Mouse (Mus musculus) intestine, embryonic 16.5 days (tissue): ENCODE measurements around the gene Gm35549. TPM values are rescaled to one million over a fixed set of nuclear protein-coding genes. Genes with fewer than 3 reads are reported as not detected.

ENCODE experiments used
- ATAC-seq: fragments of 200-750 bp; cut with Nextera tagmentation; 2 replicates; pipeline ENCODE4 v1.8.0; 2017; ENCODE audit warnings: moderate TSS enrichment, moderate library complexity
- H3K27ac ChIP-seq: fragments of 300-500 bp; sonication (generic); 2 replicates; pipeline ENCODE4 v1.5.1; 2014; ENCODE audit warnings: mild to moderate bottlenecking, low read length
- H3K27me3 ChIP-seq: fragments of 300-500 bp; sonication (generic); replicated peaks from 2 replicates; pipeline ENCODE4 v1.6.1; 2014; ENCODE audit warnings: low read length, control low read depth, mixed read lengths; ENCODE audit not compliant: control insufficient read depth, insufficient read depth
- H3K36me3 ChIP-seq: fragments of 300-500 bp; sonication (generic); 2 replicates; pipeline ENCODE4 v1.6.1; 2014; ENCODE audit warnings: low read length, control low read depth; ENCODE audit not compliant: control insufficient read depth, insufficient read depth
- H3K4me1 ChIP-seq: fragments of 300-500 bp; sonication (generic); 2 replicates; pipeline ENCODE4 v1.6.1; 2014; ENCODE audit warnings: low read length, control low read depth, mixed read lengths; ENCODE audit not compliant: control insufficient read depth, insufficient read depth
- H3K4me2 ChIP-seq: fragments of 300-500 bp; sonication (generic); 2 replicates; pipeline ENCODE4 v1.6.1; 2014; ENCODE audit warnings: low read depth, low read length, control low read depth
- H3K4me3 ChIP-seq: fragments of 300-500 bp; sonication (generic); 2 replicates; pipeline ENCODE4 v1.5.1; 2014; ENCODE audit warnings: mild to moderate bottlenecking, low read length
- H3K9ac ChIP-seq: fragments of 300-500 bp; sonication (generic); 2 replicates; pipeline ENCODE4 v1.6.1; 2014; ENCODE audit warnings: low read depth, low read length
- H3K9me3 ChIP-seq: fragments of 300-500 bp; sonication (generic); 2 replicates; pipeline ENCODE4 v1.6.1; 2016; ENCODE audit warnings: low read length, control low read depth; ENCODE audit not compliant: control insufficient read depth
- WGBS: fragments of 180-500 bp; shearing (Covaris S2); extraction: QIAGEN DNeasy Blood & Tissue Kit; methylation state at CpG from one replicate; pipeline ENCODE4 v1.1.7; 2014; 5-methylcytosine and 5-hydroxymethylcytosine counted together
- polyA plus RNA-seq: library from polyadenylated mRNA; unstranded; fragments of >200 nt; fragmentation: Nextera tagmentation; extraction: Ambion mirVana; gene quantifications from 2 replicates; pipeline ENCODE4 v1.2.1, GENCODE M21; 2015

Gene Gm35549
- polyA plus RNA-seq, 1 experiment from 2014 or later = not detected

DNA sequence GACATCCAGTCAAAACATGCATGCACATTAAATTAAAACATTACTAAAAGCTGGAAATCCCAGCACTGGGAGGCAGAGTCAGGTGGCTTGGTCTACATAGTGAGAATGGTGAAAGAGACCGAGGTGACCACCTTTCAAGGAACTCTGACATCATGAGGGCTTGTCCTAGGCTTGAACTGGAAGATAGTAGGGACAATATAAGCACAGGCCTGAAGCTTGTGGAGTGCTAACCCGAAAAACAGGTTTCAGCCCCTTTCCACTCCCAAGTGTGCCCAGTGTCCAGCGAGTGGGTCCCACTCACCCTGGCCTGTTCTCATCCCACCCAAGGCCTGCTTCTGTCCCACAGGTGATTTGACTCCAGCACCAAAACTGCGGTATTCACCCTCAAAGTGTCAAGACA lies 6.6 kb downstream of the Gm35549 start:
- no peak overlapping the region for H3K4me3 ChIP-seq
- ATAC-seq = peak; percentile 23; the same call in 1 of the 2 replicates
- no peaks in the 10 kb centered on the region for H3K36me3 ChIP-seq
- no peak overlapping the region for H3K9ac ChIP-seq
- no peaks in the 10 kb centered on the region for H3K4me1 ChIP-seq
- no peaks in the 10 kb centered on the region for H3K9me3 ChIP-seq
- H3K27ac ChIP-seq = peak overlapping the region; percentile 9; the same call in 1 of the 2 replicates
- no peak overlapping the region for H3K4me2 ChIP-seq
- no peaks in the 10 kb centered on the region for H3K27me3 ChIP-seq
- 79% methylated on average over 4 of the region's 4 CpGs for WGBS

DNA sequence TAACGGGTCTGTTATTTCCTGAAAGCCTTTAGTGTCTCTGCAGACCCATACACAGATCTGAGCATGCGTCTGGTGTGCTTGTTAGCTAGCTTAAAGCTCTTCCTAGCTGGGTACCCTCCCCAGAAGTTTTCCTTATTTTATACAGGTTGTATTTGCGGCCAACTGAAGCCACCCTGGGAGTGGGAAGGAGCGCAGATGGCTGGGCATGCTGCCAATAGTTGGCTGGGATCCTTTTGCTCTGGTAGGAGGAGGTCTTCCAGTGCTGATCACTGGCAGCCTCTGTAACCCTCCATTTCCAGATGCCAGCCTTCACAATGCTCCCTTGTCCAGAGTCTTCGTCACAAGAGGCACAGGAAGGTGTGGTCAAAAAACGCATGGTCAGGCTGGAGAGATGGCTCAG lies 7.0 kb downstream of the Gm35549 start:
- Histone ChIP-seq H3K9me3 (no peaks in the 10 kb centered on the region), H3K4me3 (no peak overlapping the region), H3K4me2 (no peak overlapping the region), H3K4me1 (no peaks in the 10 kb centered on the region), H3K27ac (peak overlapping the region; percentile 30; the same call in 1 of the 2 replicates), H3K36me3 (no peaks in the 10 kb centered on the region), H3K27me3 (no peaks in the 10 kb centered on the region), H3K9ac (no peak overlapping the region)
- WGBS = 47% methylated on average over 6 of the region's 6 CpGs
- peak; percentile 80 for ATAC-seq

DNA sequence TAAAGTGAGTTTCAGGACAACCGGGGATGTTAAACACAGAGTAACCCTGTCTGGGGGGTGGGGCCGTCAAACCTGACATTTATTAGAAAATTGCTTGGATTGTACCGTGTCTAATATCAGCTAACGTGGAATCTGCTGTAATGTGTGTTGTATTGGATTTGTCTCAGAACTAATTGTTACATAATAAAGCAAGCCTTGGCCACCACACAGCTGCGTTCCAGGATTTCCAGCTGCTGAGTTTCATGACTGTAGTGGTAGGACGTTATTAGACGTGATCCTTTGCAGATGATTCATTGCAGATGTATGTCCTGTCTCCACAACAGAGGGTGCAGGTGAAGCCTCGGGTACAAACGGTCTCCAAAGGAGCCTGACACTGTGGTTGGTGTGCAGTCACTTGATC lies 7.7 kb downstream of the Gm35549 start:
- H3K4me1 ChIP-seq = no peaks in the 10 kb centered on the region
- ATAC-seq = no peak
- WGBS = 68% methylated on average over 9 of the region's 9 CpGs
- no peaks in the 10 kb centered on the region for H3K27me3 ChIP-seq
- H3K27ac ChIP-seq = peak overlapping the region; percentile 30; the same call in 1 of the 2 replicates
- no peak overlapping the region for H3K4me2 ChIP-seq
- no peaks in the 10 kb centered on the region for H3K9me3 ChIP-seq
- no peak overlapping the region for H3K4me3 ChIP-seq
- no peaks in the 10 kb centered on the region for H3K36me3 ChIP-seq
- H3K9ac ChIP-seq = no peak overlapping the region

DNA sequence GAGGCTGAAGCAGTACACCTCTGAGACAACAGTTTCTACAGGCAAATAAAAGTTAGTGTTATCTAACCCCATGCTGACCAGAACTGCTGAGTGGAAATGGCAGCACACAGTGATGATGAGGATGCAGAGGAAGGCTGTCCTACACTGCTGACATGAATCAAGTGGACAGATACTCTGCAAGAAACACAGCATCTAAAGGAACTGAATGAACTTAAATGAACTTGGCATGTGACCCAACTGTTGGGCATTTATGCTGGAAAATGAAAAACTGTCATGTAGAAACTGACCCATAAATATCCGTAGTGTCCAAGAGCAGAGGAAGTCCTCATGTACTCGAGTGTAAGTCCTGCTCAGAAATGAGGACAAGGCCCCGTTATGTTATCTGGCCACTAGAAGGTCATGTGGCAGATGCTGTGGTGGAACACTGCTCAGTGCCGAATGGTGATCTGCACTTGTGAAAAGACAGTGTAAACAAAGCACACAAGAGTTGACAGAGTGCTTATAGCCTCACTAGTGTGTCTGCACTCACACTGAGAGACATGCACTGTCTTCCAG lies 13.9 kb downstream of the Gm35549 start:
- H3K36me3 ChIP-seq = peaks cover 3% of the 10 kb centered on the region; the same call in 1 of the 2 replicates
- ATAC-seq = no peak
- no peaks in the 10 kb centered on the region for H3K27me3 ChIP-seq
- no peak overlapping the region for H3K9ac ChIP-seq
- H3K4me2 ChIP-seq = no peak overlapping the region
- H3K9me3 ChIP-seq = no peaks in the 10 kb centered on the region
- no peaks in the 10 kb centered on the region for H3K4me1 ChIP-seq
- no peak overlapping the region for H3K4me3 ChIP-seq
- no peak overlapping the region for H3K27ac ChIP-seq
- 70% methylated on average over 4 of the region's 4 CpGs for WGBS

DNA sequence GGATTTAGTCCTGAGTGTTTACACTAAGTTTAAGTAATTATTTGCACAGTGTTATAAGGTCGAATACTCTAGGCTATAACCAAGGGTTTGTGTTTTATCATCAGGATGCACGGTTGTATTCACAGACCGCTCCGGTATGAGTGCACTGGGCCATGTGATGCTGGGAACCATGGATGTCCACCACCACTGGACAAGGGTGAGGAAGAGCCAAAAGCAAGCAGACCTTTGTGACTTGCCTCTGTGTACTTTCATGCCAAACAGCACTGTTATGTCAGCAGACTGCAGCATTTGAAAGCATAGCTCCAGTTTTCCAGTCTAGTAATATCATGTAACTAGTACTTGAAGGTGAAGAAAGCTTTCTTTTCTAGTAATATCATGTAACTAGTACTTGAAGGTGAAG lies 17.1 kb downstream of the Gm35549 start:
- no peak overlapping the region for H3K27ac ChIP-seq
- H3K27me3 ChIP-seq = no peaks in the 10 kb centered on the region
- no peak overlapping the region for H3K4me3 ChIP-seq
- WGBS = 72% methylated on average over 4 of the region's 4 CpGs
- peaks cover 3% of the 10 kb centered on the region; the same call in 1 of the 2 replicates for H3K36me3 ChIP-seq
- ATAC-seq = no peak
- no peak overlapping the region for H3K9ac ChIP-seq
- H3K4me1 ChIP-seq = no peaks in the 10 kb centered on the region
- no peak overlapping the region for H3K4me2 ChIP-seq
- H3K9me3 ChIP-seq = no peaks in the 10 kb centered on the region

DNA sequence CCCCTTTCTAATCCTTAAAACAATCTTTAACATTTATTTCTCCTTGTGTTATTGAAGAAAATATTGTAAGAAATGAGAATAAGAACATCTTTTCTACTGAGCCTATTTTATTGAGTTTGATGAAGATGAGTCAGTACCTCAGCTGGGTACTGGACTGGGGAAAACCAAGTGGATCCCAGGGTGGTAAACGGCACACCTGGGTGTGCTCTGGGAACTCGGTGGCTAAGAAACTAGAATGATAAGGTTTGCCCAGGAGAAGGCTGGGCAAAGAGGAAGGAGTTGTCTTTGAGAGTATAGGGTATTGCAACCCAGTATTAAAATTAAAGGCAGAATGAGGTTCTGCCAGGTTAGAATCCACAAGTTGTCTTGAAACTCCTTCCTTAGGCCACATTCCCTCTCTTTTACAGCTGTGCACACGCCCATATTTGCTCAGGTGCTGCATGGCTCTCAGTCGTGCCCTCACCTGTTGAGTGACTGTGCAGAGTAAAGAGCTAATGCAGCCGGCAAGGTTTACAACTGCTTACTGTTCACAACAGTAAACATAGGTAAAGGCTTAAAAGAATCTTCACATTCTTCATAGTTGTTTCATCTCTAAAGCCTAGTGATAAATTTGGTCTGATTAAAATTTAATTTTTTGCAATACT lies 20.3 kb downstream of the Gm35549 start:
- Histone ChIP-seq H3K4me2 (no peak overlapping the region), H3K4me1 (no peaks in the 10 kb centered on the region), H3K4me3 (no peak overlapping the region), H3K27me3 (no peaks in the 10 kb centered on the region), H3K36me3 (peaks cover 3% of the 10 kb centered on the region; the same call in 1 of the 2 replicates), H3K9me3 (no peaks in the 10 kb centered on the region), H3K27ac (no peak overlapping the region), H3K9ac (no peak overlapping the region)
- ATAC-seq = peak; percentile 87
- WGBS = 67% methylated on average over 5 of the region's 5 CpGs

DNA sequence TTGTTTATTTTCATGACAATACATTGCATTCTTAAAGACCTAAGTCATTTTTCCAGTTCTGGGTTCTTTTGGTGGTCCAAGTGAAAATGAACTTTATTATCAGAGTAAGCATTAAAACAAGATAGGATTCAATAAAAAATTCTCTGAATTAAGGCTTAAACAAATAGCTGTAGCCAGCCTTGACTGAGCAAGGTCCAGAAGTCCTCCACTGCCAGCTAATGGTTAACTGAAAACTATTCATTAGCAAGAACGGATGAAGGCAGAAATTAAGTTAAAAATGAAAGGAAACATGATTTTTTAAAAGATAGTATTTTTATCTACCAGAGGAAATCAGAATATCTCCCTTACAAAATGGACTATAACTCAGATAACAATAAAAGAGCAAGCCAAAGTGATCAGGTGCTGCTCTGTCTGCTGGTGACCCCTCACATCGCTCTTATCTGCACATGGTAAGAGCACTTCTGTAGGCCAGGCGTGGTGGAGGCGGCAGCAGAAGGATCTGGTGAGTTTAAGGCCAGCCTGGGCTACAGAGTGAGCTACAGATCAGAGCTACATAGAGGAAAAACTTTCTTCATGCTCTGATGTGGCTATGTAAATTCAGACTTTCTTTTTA lies 28.5 kb downstream of the Gm35549 start:
- H3K4me2 ChIP-seq = no peak overlapping the region
- peak; percentile 93 for ATAC-seq
- H3K27ac ChIP-seq = peak overlapping the region; percentile 2; the same call in 1 of the 2 replicates
- WGBS = 60% methylated on average over 4 of the region's 4 CpGs
- H3K4me3 ChIP-seq = no peak overlapping the region
- H3K4me1 ChIP-seq = no peaks in the 10 kb centered on the region
- no peaks in the 10 kb centered on the region for H3K36me3 ChIP-seq
- H3K27me3 ChIP-seq = no peaks in the 10 kb centered on the region
- peak overlapping the region; percentile 6; the same call in 1 of the 2 replicates for H3K9ac ChIP-seq
- H3K9me3 ChIP-seq = no peaks in the 10 kb centered on the region

DNA sequence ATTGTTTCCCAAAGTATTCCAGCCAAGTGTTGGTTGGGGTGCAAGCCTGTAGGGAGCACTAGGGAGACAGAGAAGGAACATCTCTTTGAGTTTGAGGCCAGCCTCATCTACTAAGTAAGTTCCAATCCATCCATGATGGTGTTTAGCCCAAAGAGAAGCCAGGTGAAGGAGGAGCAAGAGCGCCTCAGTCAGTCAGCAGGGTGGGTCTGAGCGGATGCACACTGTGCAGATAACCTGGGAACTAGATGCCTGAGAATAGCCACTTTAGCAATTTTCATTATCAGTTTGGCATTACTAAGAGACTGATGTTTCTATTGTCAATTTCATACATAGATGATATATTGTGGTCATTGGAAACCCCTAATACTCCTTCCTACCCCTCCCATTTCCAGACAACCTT lies 29.1 kb downstream of the Gm35549 start:
- H3K4me1 ChIP-seq = no peaks in the 10 kb centered on the region
- 80% methylated on average over 2 of the region's 2 CpGs for WGBS
- H3K4me3 ChIP-seq = no peak overlapping the region
- no peaks in the 10 kb centered on the region for H3K36me3 ChIP-seq
- ATAC-seq = peak; percentile 62
- H3K9ac ChIP-seq = no peak overlapping the region
- no peaks in the 10 kb centered on the region for H3K9me3 ChIP-seq
- H3K27ac ChIP-seq = peak overlapping the region; percentile 51; the same call in 1 of the 2 replicates
- no peaks in the 10 kb centered on the region for H3K27me3 ChIP-seq
- no peak overlapping the region for H3K4me2 ChIP-seq

DNA sequence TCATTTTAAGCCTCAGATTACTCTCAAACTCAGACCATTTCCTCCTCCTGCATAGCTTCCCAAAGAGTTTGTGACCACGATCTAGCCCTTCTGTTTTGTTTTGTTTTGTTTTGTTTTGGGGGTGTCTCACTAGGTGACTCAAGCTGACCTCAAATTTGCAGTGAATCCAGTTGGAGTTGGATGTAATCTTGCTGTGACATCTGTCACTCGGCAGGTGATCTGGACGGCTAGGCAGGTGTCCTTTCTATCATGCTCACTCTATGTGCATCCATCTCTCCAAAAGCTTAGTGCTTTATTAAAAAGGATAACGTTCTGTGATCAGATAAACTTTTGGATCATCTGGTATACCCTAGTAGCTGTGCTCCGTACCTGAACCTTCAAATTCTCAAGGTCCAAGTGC lies 31.4 kb downstream of the Gm35549 start:
- Histone ChIP-seq H3K4me3 (no peak overlapping the region), H3K27me3 (no peaks in the 10 kb centered on the region), H3K9me3 (no peaks in the 10 kb centered on the region), H3K4me2 (no peak overlapping the region), H3K4me1 (no peaks in the 10 kb centered on the region), H3K36me3 (no peaks in the 10 kb centered on the region), H3K27ac (no peak overlapping the region), H3K9ac (no peak overlapping the region)
- no peak for ATAC-seq
- WGBS = 80% methylated on average over 5 of the region's 5 CpGs
